Mouse (Mus musculus) ES-E14 (cell line): ENCODE data around the gene Soga3.

Experiments
- MAFK ChIP-seq: IDR thresholded peaks from 2 replicates; pipeline ENCODE4 v1.6.1; 2014; ENCODE audit warnings: mild to moderate bottlenecking, low read depth, low read length, inconsistent platforms; ENCODE audit not compliant: insufficient read depth
- ZNF384 ChIP-seq: IDR thresholded peaks from 2 replicates; pipeline ENCODE4 v1.6.1; 2012; ENCODE audit warnings: low read depth, low read length, inconsistent platforms

DNA sequence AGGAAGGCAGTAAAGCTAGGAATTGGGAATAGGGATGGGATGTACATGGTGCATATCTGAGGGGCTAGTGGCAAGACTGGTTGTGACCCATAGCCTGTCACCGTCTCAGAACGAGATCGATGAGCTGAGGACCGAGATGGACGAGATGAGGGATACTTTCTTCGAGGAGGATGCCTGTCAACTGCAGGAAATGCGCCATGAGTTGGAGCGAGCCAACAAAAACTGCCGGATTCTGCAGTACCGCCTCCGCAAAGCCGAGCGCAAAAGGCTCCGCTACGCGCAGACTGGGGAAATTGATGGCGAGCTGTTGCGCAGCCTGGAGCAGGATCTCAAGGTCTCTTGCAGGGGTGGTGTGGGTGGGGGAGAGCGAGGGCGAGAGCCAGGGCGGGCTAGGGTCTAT, 4.4 kb downstream of the Soga3 start:
- no peak for TF ChIP-seq MAFK
- no peak for TF ChIP-seq ZNF384
